Mouse (Mus musculus) heart, postnatal 10 days (tissue): ENCODE measurements around the gene Chrm4. TPM values are rescaled to one million over a fixed set of nuclear protein-coding genes. Genes with fewer than 3 reads are reported as not detected.
A peak's percentile ranks its signal among the peaks of the same experiment; 100 is the strongest.

Experiments
- DNase-seq, 2 experiments: peaks; one replicate each; pipeline ENCODE4 v3.0.0; 2021
- intact Hi-C: fragments of 180-260 bp; cut with DNase I; formaldehyde crosslinking; loops from one replicate; pipeline ENCODE4 v1.15.1; 2025
- total RNA-seq, 2 experiments: library from RNA; stranded (reverse); gene quantifications; 2 replicates each; pipeline ENCODE4 v1.2.3; 2021

Gene Chrm4
- total RNA-seq, 2 experiments from 2014 or later, result 0.17 TPM; not detected in 1

GRCm38 (mm10) chr2:91936154-91936553, 9.1 kb downstream of the Chrm4 start:
- no peak for DNase-seq
- intact Hi-C loops, result no loop called here

GRCm38 (mm10) chr2:91939303-91939935, 12.4 kb downstream of the Chrm4 start:
- intact Hi-C loops, result no loop called here
- no peak for DNase-seq

DNA sequence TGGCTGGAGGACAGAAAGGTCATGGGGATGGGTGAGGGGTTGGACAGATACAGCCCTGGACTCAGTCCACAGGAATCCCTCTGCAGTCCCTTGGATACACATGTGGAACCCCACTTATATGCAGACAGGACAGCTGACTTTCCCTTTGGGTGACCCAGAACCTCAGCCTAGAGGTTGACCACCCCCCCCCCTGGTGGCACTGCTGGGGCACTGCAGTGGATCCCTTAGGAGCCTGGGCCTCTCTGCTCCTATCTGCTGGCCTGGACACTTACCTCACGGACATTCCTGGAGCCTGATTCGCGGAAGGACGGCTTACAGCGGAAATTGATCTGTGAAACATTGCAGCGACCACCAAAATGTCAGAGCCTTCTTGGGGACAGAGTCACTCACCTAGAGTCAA, 15.3 kb downstream of the Chrm4 start:
- DNase-seq, result no peak
- intact Hi-C loops, result no loop called here

DNA sequence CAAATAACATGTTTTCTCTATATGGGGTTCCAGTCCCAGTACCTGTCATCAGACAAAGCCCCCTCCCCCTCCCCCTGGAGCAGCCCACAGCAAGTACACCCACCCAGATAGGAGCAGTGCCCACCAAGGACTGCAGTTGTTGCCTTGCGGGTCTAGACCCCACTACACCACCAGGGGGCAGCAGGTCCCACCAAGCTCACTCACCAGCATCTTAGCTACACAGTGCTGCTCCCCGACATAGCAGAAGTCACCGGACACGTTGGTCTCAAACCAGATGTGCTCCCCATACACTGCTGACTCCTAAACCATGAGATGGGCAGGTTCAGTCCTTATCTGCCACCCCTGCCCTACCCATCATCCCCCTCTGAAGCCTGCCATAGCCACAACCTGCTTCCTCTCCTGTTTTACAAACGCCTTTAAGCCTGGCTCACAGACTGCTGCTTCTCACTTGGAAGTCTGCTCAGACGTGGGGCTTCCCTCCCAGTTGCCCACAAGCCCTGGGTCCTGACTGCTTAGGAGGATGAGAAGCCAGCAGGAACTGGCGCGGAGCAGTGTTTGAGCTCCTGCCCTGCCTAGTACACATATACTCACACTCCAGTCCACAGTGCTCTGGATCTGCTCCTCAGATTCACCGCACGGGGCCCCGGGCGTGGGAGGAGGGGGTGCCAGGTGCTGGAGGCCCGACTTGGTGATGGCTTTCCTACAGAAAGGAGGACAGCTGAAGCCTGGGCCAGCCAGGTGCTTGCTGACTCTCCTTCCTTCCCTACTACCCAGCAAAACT, 17.3 kb downstream of the Chrm4 start:
- DNase-seq, result peak; percentile 80 to 89
- intact Hi-C loops, result loop anchor here (1.0 to 2.0 kb wide), 3 partner anchors 14 to 114 kb away; no protein-coding TSS in a partner anchor

DNA sequence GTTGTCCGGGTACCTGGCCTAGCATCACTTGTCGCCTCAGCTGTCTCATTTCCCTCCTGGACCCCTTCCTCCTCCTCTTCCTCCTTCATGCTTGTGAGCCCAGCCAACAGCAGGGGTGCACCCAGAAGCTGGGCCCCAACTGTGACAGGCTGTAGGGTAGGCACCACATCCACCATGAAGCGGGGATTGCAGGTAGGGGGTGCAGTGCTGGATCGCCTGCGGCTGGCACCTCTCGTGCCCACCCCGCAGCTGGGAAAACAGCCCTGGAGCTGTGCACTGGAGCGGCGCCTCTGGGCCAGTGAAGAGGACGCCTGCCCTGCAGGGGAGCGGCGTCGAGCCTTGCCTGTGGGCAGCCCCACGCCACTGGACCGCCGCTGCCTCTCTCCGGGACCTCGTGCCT, 18.4 kb downstream of the Chrm4 start, which contains the start of gene Gm9821:
TSS of gene Gm9821 (plus strand) at position 221 of the 400 bp plus-strand sequence.
- intact Hi-C loops, result loop anchor here (2.0 kb wide), 2 partner anchors 13 to 41 kb away; no protein-coding TSS in a partner anchor

GRCm38 (mm10) chr2:91946836-91947235, 19.8 kb downstream of the Chrm4 start:
- peak in 1 of 2 experiments; percentile 66 for DNase-seq
- intact Hi-C loops, result no loop called here

More for the DNA sequence above, 18.4 kb downstream of the Chrm4 start, which contains the start of gene Gm9821:
- no peak for DNase-seq

GRCm38 (mm10) chr2:91947397-91948150, 20.5 kb downstream of the Chrm4 start:
- peak; percentile 57 to 58 for DNase-seq
- intact Hi-C loops, result no loop called here

DNA sequence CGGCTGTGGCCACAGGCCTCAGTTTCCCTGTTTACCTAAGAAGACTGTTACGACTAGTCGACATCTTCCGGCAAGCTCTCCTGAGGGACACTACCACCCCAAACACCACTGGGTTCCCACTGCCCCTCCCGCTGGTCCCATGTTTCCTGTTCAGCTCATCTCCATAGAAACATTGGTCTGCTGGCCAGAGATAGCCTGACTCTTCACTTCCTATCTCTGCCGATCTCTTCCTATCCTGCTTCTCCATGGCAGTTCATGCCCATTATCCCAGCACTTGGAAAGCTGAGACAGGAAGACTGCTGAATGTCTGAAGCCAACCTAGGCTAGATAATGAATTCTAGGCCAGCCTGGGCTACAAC, 21.1 kb downstream of the Chrm4 start:
- intact Hi-C loops, result no loop called here
- DNase-seq, result peak in 1 of 2 experiments; percentile 36

- peak in 1 of 2 experiments; percentile 40 for DNase-seq
- intact Hi-C loops, result no loop called here
These were observed 21.8 kb downstream of the Chrm4 start for GRCm38 (mm10) chr2:91948792-91949241.

- peak; percentile 80 to 82 for DNase-seq
- intact Hi-C loops, result no loop called here
These were observed 22.6 kb downstream of the Chrm4 start for GRCm38 (mm10) chr2:91949411-91950274.

DNA sequence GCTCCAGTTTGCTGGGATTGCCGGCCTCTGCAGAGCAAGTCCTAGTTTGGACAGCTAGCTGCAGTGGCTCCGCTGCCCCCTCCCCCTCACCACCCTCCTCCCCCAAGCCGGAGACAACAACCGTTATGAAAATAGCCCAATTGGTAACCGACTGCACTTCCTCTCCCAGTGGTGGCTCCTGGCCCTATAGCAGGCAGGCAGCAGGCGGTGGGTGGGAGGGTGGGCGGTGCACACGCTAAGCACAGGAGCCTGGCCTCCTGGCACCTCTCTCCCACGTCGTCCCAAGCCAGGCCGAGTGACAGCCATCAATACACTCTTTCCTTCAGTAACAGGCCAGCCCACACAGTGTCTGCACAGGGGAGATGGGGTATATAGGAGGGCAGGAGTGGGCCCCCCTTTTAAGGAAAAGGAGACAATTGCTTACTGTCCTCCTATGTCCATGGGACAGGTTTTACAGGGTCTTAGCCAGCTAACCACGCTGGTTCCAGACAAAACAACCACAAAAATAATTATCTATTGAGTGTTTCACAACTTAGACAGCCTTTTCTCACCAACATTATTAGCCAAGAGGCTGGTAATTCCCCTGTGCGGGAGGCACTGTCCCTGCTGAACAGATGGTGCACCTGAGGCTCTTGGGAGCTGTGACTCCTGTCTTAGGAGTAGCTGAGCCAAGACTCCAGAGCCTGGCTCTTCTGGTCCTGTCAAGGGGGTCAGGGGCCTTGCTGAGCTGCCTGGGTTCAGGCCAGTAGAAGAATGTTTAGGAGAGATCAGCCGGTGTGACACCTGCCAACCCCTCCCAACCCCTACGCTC, 23.4 kb downstream of the Chrm4 start:
- intact Hi-C loops, result no loop called here

DNA sequence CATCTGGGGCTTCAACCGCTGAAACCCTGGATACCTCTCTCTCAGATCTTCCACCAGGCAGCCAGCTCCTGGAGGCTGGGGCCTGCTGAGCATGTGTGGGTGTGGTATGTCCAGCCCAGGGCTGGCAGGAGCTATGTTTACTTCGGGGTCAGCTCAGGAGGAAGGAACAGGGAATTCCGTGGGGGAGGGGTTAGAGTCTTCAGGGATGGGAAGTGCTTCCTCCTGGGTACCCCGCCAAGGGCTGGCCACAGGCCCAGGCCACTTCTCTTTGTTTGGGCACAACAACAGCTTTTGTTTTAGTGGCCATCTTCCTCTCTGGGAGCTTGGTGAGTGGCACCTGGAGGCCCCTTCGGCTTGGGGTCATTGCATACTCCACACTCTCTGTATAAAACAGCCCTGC, 26.8 kb downstream of the Chrm4 start:
- intact Hi-C loops, result loop anchor here (1.0 kb wide), 1 partner anchor 9 kb away; no protein-coding TSS in a partner anchor
- DNase-seq, result peak; percentile 86 to 87

More for the DNA sequence above, 23.4 kb downstream of the Chrm4 start:
- peak; percentile 76 to 79 for DNase-seq

GRCm38 (mm10) chr2:91955121-91955591, 28.1 kb downstream of the Chrm4 start:
- no peak for DNase-seq
- intact Hi-C loops, result no loop called here

DNA sequence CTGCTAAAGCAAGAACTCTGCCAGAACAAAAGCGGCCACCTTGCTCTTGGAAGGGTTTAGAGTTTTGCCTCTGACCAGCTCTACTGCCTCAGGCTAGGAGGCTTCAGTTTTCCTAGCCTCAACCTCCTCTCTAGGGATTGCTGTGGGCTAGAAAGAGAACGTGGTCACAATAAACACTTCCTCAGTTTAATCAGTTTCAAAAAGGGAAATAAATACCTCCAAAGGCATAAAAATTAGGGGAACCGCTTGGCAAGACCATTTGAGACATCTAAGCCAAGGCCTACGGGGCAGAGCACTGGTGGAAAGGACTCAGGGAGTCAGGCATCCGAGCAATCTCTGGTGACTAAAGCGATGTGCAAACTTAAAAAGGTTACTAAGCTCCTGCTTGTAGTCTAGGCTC, 28.8 kb downstream of the Chrm4 start:
- no peak for DNase-seq
- intact Hi-C loops, result no loop called here

GRCm38 (mm10) chr2:91957096-91957495, 30.0 kb downstream of the Chrm4 start:
- intact Hi-C loops, result no loop called here
- peak in 1 of 2 experiments; percentile 42 for DNase-seq

DNA sequence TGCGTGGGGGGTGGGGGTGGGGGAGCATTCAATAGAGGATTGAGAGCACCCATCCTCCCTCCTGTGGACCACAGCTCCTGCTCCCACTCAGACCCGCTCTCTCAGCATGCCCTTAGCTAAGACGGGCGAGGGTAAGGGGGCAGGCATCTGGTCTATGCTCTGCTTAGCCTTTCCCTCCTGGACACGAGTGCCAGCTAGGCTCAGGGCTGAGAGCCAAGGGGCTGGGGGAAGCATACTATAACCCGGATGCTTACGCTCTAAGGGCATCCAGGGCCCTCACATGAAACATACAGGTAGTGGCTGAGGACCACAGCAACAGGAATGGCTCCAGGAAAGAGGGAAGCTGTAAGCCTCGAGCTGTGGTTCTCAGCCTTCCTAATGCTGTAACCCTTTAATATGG, 31.0 kb downstream of the Chrm4 start:
- no peak for DNase-seq
- intact Hi-C loops, result loop anchor here (2.0 kb wide), 1 partner anchor 13 kb away; the partner anchor contains the start of gene Gm9821

- intact Hi-C loops, result loop anchor here (2.0 kb wide), 1 partner anchor 14 kb away; the partner anchor contains the start of gene Gm9821
- DNase-seq, result peak; percentile 80 to 82
These were observed 31.8 kb downstream of the Chrm4 start for GRCm38 (mm10) chr2:91958701-91959457.
